Mouse (Mus musculus) inflammation-experienced regulatory T-cells, adult 6 months (primary cell): Measurements from ENCODE around the gene Rps6kl1. TPM values are rescaled to one million over a fixed set of nuclear protein-coding genes. Genes with fewer than 3 reads are reported as not detected.

ENCODE experiments used
- ATAC-seq: one replicate; pipeline ENCODE4 v1.8.0; 2017
- polyA plus RNA-seq, 3 experiments: library from polyadenylated mRNA; unstranded; fragments of 100-300 nt; shearing (Covaris generic); gene quantifications; one replicate each; pipeline ENCODE4 v1.2.1; 2017

Rps6kl1 gene
- polyA plus RNA-seq, 3 experiments from 2014 or later: 0.45 to 1.6 (median 0.72) TPM

- ATAC-seq: no peak
These were observed 44.8 kb downstream of the Rps6kl1 start for GRCm38 (mm10) chr12:85106292-85106691.

GRCm38 (mm10) chr12:85104789-85105188, 46.3 kb downstream of the Rps6kl1 start:
- no peak for ATAC-seq

GRCm38 (mm10) chr12:85103096-85103495, 48.0 kb downstream of the Rps6kl1 start:
- ATAC-seq: no peak

- no peak for ATAC-seq
These were observed 49.5 kb downstream of the Rps6kl1 start for GRCm38 (mm10) chr12:85101521-85102106.

GRCm38 (mm10) chr12:85101001-85101400, 50.1 kb downstream of the Rps6kl1 start:
- no peak for ATAC-seq

GRCm38 (mm10) chr12:85095859-85096258, 55.2 kb downstream of the Rps6kl1 start:
- ATAC-seq: no peak

- no peak for ATAC-seq
These were observed 55.9 kb downstream of the Rps6kl1 start for GRCm38 (mm10) chr12:85095146-85095545.

GRCm38 (mm10) chr12:85094706-85095105, 56.4 kb downstream of the Rps6kl1 start:
- ATAC-seq: no peak

- no peak for ATAC-seq
These were observed 57.1 kb downstream of the Rps6kl1 start for GRCm38 (mm10) chr12:85094010-85094409.

GRCm38 (mm10) chr12:85092214-85092613, 58.9 kb downstream of the Rps6kl1 start:
- peak; percentile 52 for ATAC-seq

- ATAC-seq: no peak
These were observed 59.9 kb downstream of the Rps6kl1 start for GRCm38 (mm10) chr12:85091190-85091589.

- ATAC-seq: no peak
These were observed 63.2 kb downstream of the Rps6kl1 start for GRCm38 (mm10) chr12:85087845-85088244.

Other genes with a start within 250 kb of the Rps6kl1 start
- 100 to 1,000 TPM; 194 to 216 (median 195) TPM for gene Fcf1, start 180.4 kb downstream of the Rps6kl1 start, polyA plus RNA-seq
- gene Arel1, start 180.4 kb downstream of the Rps6kl1 start, polyA plus RNA-seq: 10 to 100 TPM; 21.6 to 31.4 (median 28.6) TPM
- 10 to 100 TPM; 23.6 to 44.3 (median 36.1) TPM for gene Ylpm1, start 154.9 kb downstream of the Rps6kl1 start, polyA plus RNA-seq
- gene Prox2, start 40.5 kb downstream of the Rps6kl1 start, polyA plus RNA-seq: 1 to 10 TPM; 2.1 to 4.4 (median 2.7) TPM
- gene Dlst, start 40.4 kb downstream of the Rps6kl1 start, polyA plus RNA-seq: 10 to 100 TPM; 55.1 to 69.3 (median 63.1) TPM
- gene Pgf, start 26.5 kb upstream of the Rps6kl1 start, polyA plus RNA-seq: not detected
- 10 to 100 TPM; 66.0 to 86.7 (median 71.7) TPM for gene Eif2b2, start 68.2 kb upstream of the Rps6kl1 start, polyA plus RNA-seq
- 10 to 100 TPM in 2 of 3 experiments, 1 to 10 TPM in 1; 6.4 to 12.6 (median 11.9) TPM for gene Mlh3, start 119.3 kb upstream of the Rps6kl1 start, polyA plus RNA-seq
- 10 to 100 TPM; 43.3 to 63.7 (median 54.8) TPM for gene Acyp1, start 137.2 kb upstream of the Rps6kl1 start, polyA plus RNA-seq
- gene Zc2hc1c, start 137.3 kb upstream of the Rps6kl1 start, polyA plus RNA-seq: under 1 TPM; 0.21 to 0.54 (median 0.24) TPM
- 10 to 100 TPM in 2 of 3 experiments, 1 to 10 TPM in 1; 9.7 to 13.6 (median 10.8) TPM for gene Nek9, start 188.1 kb upstream of the Rps6kl1 start, polyA plus RNA-seq
- 100 to 1,000 TPM; 186 to 239 (median 213) TPM for gene Tmed10, start 223.6 kb upstream of the Rps6kl1 start, polyA plus RNA-seq